Mouse (Mus musculus): Measurements from ENCODE around the gene Cask.

Cask gene

DNA sequence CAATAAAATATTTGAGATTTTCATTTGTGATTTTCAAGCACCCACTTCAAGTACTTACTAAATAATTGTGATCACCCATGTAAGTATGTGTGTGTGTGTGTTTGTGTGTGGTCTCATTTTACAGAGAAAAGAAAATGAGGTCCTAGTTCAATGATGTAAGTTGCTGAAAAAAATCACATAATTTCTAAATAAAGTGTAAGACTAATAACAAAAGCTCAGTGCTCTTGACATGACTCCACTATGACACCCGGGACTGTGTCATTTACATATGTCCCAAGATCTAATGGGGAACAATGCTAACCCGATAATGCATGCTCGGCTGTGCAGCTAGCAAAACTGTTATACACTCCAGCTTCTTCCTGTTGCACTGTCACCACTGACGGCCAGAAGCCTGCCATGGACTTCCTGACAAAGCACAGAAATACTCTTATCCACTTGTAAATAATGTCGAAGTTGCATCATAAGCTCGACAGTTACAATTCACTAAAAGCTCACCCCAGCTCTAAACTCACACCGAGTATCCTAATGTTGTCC, 130.8 kb downstream of the Cask start:
- DNase-seq (ENCODE audit: low spot score in 2 of 2), result no peak

DNA sequence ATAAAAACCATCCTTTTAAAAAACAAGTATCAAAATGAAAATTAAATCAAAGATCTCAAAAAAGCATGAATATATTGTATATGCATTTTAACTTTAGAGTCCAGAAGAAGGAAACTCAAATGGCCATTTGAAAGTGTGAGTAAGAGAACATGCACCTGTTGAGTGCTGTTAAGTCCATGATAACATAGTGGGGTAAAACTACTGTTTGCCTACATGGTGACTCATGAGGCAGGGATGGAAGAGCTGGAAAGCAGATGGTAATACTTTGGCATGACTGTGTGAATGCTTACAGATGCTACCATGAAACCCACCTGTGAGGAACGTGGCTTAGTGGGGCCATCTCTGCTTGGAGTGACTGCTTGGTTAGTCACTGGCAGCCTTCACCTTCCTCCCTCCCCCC, 132.9 kb downstream of the Cask start:
- no peak for DNase-seq (ENCODE audit: low spot score in 2 of 2)

DNA sequence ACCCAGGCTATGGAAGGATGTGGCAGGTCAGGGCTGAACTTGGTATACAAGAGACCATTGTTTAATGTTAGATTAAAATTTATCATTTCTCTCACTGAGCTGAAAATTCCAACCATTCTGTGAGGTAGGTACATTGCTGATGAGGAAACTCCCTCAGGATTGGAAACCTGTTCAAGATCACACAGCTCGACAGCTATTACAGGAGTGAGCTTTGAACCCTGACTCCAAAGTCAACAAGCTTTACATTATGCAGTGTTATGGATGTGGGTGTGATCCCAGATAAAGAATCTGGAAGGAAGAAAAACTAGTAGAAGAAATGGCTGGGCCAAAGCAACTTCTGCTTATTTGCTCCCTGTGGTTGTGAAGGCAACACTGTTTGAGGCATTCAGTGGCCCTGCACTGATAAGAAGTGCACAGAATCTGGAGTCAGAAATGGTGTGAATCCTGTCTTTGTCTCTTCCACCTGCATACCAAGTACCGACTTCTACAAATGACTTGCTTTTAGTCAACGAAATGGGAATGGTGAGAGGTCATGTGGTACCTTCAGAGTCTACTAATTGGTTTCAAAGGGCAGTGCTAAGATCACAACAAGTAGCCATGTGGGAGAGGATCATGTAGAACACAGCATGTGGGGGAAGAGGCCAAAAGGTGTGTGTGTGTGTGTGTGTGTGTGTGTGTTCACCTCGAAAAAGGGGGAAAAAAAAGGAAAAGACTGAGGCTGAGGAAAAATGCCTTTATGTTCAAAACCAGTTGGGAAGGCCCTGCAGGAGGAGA, 134.2 kb downstream of the Cask start:
- DNase-seq (ENCODE audit: low spot score in 2 of 2), result no peak

DNA sequence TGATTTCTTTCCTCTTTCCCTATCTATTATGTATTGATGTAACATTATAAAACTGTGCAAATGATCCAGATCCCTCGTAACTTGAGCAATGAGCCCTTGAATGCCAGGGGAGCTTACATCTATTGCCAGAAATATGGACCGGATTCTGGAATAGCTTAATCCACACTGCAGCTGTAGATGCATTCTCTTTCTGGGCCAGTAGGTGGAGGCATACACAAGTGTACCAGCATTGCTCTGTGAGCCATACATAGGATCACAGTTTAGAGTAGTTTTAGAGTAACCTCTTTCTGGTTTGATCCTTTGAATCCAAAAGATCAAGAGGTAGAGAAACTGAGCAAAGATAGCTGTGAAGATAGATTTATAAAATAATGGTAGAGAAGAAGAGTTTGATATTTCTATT, 141.0 kb downstream of the Cask start:
- DNase-seq (ENCODE audit: low spot score in 2 of 2), result peak; percentile 6 to 34

DNA sequence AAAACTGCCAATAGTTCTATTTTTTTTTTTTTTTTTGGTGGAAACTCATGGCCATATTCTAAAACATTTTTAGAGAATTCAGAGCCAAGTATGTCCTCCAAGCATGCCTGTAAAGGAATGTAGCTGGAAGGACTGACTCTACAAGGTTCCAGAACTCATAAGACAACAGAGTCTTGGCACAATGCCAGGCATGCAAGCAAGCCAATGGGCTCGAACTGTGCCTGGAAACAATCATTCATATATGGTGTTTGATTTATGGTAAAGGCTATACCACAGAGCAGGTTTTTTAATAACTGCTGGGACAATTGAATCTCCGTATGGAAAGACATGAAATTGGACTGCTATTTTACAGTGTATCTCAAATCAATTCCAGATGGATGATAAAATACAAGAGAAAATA, 146.1 kb downstream of the Cask start:
- DNase-seq (ENCODE audit: low spot score in 2 of 2), result peak; percentile 14 to 20

DNA sequence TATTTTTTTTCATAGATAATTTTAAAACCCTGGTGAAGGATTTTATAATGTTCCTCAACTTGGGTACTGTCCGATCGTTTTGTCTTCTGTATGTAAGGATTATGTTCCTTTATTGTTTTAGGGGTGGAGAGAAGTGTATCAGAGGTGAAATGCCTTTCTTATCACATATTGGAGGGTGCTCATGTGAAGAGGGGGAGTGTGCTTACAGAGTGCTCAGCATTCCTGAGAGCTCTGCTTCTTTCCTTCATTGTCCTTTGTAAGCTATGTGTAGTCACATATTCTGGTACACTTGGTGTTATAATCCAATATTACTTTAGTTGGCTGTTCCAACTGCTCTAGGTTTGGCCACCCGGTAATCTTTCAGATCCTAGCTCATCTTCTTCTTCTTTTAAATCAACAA, 150.5 kb downstream of the Cask start:
- no peak for DNase-seq (ENCODE audit: low spot score in 2 of 2)

DNA sequence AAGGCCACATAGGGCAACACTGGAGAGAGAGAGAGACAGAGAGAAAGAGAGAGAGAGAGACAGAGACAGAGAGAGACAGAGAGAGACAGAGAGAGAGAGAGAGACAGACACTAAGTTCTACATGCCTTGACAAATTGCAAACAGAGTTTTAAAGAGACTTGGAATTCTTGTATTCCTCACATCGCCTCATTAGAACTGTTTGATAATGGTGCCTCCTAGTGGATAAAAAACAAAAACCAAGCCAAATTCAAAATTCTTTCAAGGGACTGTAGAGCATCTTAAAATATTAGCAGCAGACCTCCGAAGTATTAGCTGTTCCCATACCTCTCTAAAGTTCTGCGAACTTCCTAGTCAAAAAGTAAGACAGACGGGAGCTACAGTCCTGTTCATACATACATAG, 159.3 kb downstream of the Cask start:
- no peak for DNase-seq (ENCODE audit: low spot score in 2 of 2)

DNA sequence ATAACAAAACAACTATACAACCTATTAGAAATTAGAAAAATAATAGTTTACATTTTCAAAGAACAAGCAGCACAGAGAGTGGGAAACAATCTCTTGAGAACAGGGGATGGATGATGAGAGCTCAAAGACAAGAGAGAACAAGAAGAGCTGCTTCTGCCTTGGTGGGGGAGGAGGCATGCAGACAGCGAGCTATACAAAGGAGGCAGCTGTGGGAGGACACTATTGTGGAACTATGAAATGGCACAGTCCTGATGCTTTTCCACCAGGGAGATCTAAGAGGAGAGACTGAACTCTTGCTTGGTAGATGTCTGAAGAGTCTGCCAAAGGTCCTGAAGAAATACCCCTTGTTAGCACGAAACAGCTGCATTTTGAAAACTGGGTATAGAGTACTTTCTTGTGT, 162.8 kb downstream of the Cask start:
- DNase-seq (ENCODE audit: low spot score in 2 of 2), result no peak

DNA sequence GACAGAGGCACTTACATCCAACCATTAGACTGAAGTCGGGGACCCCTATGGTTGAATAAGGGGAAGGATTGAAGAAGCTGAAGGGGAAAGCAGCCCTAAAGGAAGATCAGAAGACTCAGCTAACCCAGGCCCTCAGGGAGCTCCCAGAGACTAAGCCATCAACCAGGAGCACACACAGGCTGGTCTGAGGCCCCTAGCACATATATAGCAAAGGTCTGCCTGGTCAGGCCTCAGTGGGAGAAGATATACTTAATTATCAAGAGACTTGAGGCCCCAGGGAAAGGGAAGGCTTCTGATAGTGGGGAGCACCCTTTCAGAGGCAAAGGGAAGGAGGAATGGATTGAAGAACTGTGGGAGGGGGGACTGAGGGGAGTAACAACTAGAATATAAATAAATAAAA, 164.6 kb downstream of the Cask start:
- no peak for DNase-seq (ENCODE audit: low spot score in 2 of 2)

DNA sequence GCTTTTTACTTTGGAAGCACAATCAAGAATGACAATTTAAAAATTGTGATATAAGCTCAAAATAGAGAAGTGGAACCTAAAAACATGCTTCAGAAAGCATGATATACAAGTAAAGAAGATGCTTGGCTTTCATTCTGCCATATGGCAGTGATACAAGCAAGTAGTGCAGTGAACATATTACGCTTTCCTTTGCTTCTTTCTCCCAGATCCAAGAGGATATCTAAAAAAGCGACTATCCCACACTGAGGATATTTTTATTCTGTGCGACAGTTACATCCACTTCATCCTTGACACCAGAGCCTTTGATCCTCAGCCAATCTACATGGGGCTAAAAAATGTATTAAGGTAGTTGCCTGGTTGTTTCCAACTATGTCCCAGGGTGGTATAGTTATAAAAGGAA, 169.4 kb downstream of the Cask start:
- no peak for DNase-seq (ENCODE audit: low spot score in 2 of 2)

DNA sequence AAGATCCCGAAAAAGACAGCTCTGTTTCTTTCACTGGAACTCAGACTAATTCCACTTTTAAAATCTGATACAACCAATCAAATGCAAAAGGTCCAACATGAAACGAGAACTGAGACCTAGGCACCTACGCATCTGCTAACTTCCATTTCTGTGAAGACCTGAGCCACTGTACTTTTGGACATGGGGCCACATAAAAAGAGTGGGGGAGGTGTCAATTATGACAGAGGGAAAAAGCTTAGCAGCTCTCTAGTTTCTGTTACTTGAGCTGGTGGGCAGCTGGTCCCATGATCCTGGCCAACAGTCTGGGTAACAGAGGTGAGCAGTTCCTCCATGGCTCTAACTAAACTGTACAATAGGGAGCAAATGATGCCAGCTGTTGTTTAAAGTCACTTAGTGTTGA, 178.2 kb downstream of the Cask start:
- no peak for DNase-seq (ENCODE audit: low spot score in 2 of 2)

DNA sequence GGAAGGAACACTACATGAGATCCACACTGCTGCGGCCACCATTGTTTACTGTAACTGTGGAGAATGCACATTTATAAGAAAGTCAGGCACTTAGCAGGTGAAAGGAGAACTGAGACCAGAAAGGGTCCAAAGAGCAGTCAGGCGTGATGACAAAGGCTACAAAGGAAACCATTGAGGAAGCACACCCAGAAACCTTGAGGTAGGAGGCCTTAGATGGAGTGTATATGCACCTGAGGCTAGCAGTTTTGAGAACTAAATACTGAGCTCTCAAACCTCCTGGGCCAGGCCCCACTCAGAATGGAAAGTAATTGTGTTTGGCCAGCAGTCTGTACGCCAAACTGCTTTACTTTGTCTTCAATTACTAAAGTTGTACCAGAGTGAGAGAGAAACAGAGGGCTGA, 180.8 kb downstream of the Cask start:
- DNase-seq (ENCODE audit: low spot score in 2 of 2), result no peak

DNA sequence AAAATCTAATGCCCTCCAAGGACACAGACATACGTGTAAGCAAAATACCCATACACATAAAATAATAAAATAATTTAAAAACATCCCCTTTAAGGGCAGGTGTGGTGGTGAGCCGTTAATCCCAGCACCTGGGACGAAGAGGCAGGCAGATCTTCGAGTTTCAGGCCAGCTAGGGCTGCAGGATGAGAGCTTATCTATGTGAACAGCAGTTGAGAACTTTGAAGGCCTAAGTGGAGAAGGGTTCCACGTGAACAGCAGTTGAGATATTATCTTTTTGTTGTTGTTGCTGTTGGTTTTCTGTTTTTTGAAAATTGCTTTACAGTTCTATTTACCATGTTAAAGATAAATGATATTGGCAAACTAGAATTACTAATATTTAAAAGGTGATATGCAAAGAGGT, 182.3 kb downstream of the Cask start:
- DNase-seq (ENCODE audit: low spot score in 2 of 2), result no peak

DNA sequence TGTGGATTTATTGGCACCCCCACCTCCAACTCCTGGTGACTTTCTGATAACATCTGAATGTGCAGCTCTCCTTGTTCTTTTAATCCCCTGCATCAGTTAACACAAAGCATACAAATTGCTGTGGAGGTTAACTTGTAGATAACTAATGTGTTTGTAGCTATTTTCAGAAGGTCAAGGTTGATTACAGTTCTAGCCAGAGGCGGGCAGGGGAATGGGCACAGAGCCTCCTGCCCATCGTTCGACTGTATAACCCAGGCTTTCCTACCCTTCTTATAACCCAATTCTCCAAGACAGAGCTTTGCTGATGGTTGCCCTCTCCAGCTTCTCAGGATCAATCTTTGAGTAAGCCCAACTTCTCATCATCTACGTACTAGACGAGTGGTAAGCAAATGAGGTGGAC, 190.1 kb downstream of the Cask start, which contains the start of gene Gpr82:
Gene Gpr82, plus strand, starts transcription at position 301 of the 400 bp plus-strand sequence.
- no peak for DNase-seq (ENCODE audit: low spot score in 2 of 2)

DNA sequence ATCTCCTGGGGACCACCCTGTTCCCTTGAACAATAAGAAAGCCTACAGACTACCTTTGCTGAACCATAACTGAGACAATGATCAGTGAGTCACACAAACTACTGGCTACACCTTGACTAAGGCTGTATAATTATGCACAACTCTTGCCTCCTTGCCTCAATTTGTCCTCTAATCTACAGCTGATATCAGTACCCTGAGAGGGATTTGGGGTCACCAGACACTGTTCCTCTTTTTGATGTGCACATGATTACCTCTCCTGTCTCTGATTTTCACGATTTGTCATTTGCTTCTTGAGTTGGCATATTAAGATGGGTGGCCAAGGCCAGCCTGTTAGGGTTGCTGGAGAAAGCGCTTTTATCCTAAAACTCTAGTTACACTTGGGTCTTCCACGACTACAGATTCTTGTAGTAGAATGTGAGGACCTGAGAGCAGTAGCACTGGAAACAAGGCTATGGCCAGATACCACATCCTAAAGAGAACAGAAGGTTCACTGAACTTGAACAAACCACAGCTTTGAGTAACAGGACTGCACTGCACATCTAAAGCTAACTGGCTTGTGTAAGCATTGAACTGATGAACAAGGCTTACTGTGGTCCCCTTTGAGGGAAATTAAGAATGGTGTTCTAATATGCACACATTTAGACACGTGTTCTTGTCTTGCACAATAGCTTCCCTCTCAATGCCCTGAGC, 191.8 kb downstream of the Cask start:
- DNase-seq (ENCODE audit: low spot score in 2 of 2), result no peak

DNA sequence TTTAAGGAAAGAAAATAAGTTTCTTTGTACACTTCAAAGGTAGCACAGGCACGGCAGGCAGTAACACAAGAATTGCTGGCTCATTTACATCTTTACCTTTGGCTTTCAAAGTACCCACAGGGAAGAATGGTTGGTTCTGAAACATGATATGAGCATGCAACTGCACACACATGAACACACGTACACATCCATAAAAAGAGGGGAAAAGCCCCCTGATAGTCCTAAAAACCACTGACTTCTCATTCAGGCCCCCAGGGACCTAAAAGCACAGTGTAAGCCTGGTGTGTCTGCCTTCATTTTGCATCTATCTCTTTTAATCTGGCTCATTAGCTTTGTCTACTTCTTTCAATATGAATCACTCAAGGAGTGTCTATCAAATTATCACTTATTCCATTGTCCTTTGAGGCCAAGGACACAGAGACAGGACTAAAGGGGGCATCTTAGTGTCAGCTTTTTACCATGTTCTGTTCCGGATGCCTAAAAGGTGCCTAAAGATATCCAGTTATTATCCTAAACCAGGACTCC, 192.5 kb downstream of the Cask start:
- DNase-seq (ENCODE audit: low spot score in 2 of 2), result no peak

DNA sequence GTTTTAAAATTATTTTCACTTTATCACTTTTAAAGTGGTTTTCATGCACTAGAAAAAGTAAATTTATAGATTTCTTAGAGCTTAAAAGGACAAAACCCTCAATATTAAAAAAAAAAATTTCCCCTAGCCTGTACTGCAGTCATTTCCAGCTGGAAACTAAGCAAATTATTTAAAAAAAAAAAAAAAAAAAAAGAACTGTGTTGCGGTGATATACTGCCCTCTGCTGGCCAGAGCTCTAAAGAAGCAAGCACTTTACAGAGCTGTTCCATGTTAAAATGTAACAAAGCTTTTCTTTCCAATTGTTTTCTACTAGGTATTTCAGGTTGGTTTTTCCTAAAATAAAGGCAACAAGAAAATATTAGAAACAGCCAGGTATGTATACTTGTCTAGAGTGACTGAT, 194.4 kb downstream of the Cask start:
- DNase-seq (ENCODE audit: low spot score in 2 of 2), result peak in 1 of 2 experiments; percentile 14

DNA sequence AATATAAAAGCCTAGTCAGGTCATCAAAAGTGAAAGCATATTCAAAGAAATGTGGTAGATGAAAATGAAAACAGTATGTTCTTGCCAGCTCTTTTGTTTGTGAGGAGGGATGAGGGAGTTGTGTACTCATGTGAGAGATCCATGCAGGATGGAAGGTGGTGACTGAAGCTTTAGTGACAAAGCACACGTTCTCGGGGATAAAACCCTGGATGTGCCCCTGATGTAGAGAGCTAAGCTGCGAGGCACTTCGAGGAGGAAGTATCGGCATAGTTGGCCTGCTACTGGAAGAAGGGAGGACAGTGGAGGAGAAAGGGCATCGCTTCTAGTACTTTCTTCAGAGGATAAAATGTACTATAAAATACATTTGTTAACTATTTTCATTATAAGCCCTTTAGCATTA, 195.3 kb downstream of the Cask start:
- no peak for DNase-seq (ENCODE audit: low spot score in 2 of 2)

DNA sequence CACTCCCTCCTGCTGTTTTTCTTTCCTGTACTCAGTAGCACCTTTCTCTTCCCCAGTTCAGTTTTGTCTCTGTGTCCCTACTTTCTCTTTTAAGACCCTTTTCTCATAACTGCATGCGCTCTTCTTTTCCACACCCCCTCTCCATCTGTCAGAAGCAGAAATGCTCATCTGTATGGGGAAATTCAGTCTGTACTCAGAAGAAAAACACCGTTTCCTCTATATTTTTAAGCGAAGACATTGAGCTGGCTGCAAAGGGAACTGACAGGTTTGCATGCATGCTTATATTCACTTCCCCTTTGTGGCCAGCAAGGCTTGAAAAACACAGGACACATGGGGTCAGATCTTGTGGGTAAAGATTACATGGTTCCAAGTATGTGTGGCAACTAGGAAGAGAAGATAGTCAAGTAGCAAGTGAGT, 196.2 kb downstream of the Cask start:
- no peak for DNase-seq (ENCODE audit: low spot score in 2 of 2)

DNA sequence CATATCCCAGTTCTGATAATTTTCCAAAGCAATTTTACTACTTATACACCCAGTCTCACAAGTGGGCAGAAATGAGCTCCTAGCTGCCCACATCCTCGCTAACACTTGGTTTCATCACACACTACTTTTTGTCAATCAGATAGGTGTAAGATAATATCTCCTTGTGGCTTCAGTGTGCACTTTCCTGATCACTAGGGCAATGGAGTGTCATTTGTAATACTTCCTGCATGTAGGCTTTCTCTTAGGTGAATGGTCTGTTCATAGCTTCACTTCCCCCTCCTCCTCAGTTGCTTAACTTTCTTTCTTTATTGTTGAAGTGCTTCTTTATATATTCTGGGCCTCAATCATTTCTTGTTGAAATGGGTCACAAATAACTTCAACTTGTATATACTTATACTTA, 198.9 kb downstream of the Cask start:
- DNase-seq (ENCODE audit: low spot score in 2 of 2), result no peak

DNA sequence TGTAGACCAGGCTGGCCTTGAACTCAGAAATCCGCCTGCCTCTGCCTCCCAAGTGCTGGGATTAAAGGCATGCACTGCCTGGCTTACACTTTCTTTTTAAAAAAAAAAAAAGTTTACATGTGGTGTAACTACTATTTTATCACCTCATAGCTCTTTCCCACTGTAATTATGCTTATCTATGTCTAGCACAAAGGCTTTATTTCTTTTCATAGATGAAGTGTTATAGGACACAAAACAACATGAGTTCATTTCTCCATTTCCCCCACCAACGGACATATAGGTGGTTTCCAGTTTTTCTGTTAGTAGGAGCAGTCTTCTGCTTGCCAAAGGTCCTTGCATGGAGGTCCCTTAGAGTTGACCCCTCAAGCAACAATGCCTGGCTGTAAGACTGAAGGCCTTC, 199.3 kb downstream of the Cask start:
- DNase-seq (ENCODE audit: low spot score in 2 of 2), result no peak

DNA sequence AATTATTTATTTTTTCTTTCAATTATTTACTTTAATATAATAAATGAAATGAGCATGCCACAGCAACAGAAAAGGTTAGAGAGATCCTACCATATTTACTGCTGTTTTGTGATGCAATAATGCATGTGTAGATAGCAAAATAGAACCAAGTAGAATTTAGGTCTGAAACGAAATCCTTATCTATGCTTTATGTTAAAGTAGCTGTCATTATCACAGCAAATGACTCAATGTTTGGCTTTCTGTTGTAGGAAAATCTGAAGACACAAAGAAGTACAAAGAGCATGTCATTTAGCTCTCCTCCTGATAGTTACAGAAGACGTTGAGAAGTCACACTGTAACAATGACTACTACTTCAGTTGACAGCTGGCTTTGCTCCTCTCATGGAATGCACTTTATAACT, 212.3 kb downstream of the Cask start:
- DNase-seq (ENCODE audit: low spot score in 2 of 2), result no peak

DNA sequence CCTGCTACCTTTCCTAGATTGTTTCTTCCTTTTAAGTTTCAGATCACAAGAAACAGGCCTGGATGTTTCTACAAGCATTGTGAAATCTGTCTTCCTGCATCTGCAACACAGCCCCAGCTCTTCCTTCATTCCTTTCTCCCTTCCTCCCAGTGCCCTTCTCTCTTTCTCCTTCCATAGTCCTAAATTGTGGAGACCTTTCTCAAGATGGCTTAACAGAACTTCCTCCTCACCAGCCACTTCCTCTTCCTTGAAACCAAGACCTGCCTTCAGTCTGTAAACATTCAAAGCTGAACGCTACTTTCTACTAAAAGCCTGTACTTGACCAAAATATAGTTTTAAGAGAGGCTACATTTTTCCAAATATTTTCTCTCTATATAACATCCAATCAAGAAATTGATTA, 214.8 kb downstream of the Cask start:
- no peak for DNase-seq (ENCODE audit: low spot score in 2 of 2)

Measured in urinary bladder, postnatal 36 days (tissue).